Mouse (Mus musculus) right cerebral cortex, postnatal 14 days (tissue): ENCODE data around the gene Xrcc5.

Experiments
- DNase-seq: peaks from one replicate; pipeline ENCODE4 v3.0.0; 2022

The Xrcc5 gene

GRCm38 (mm10) chr1:72316409-72316808, 9.2 kb downstream of the Xrcc5 start:
- no peak for DNase-seq

GRCm38 (mm10) chr1:72316901-72317300, 9.7 kb downstream of the Xrcc5 start:
- no peak for DNase-seq

DNA sequence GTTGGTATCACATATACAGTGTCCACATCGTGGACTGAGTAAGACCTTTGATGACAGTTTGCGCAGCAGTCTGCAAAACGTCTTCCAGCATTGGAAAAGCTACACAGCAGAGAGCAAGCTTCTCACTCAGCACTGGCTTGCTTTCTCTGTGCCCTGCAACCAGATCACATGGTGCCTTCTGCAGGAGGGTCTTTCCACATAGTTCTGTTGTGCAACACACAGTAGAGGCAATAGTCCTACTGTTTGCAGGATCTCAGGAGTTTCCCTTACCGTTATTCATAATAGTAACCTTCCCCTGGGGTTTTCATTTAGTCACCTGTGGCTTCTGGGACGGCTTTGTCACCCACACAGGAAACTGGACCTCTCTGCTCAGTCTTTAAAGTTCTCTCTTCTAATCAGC, 13.5 kb downstream of the Xrcc5 start:
- no peak for DNase-seq

- no peak for DNase-seq
These were observed 16.0 kb downstream of the Xrcc5 start for GRCm38 (mm10) chr1:72323248-72323647.

GRCm38 (mm10) chr1:72326162-72326821, 19.1 kb downstream of the Xrcc5 start:
- DNase-seq, result no peak

DNA sequence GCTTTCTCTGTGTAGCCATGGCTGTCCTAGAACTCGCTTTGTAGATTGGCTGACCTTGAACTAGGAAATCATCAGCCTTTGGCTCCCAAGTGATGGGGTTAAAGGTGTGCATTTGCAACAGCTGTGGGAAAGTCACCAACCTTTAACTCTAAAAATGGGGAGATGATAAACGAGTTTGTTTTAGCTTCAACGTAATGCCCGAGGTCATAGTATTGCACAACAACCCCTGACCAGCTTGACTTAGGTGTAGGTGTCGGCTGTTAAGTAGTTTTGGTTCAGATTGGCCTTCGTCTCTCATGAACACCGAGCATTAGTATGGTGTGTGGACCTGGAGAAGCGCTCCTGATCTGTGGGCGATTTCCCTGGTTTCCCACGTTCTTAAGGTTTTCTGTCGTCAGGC, 27.6 kb downstream of the Xrcc5 start:
- no peak for DNase-seq

GRCm38 (mm10) chr1:72336780-72337179, 29.6 kb downstream of the Xrcc5 start:
- no peak for DNase-seq

DNA sequence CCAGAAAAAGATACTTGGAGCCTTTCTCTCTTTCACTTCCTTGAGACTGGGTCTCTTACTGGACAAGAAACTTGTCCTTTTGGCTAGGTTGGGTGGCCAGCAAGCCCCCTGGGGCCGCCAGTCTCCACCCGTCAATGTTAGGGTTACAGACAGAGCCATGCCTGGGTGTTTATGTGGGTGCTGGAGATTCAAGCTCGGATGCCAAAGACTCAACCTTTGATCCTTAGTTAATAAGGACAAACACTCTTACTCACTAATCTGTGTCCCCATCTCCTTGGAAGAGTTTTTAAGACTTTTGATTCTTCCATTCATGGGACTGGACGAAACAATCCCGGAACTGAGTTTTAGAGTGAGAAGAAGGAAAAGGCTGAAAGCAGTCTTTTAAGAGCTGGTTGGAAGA, 31.1 kb downstream of the Xrcc5 start:
- DNase-seq, result no peak

- no peak for DNase-seq
These were observed 40.7 kb downstream of the Xrcc5 start for GRCm38 (mm10) chr1:72347873-72348272.

- DNase-seq, result no peak
These were observed 47.6 kb downstream of the Xrcc5 start for GRCm38 (mm10) chr1:72354856-72355255.

DNA sequence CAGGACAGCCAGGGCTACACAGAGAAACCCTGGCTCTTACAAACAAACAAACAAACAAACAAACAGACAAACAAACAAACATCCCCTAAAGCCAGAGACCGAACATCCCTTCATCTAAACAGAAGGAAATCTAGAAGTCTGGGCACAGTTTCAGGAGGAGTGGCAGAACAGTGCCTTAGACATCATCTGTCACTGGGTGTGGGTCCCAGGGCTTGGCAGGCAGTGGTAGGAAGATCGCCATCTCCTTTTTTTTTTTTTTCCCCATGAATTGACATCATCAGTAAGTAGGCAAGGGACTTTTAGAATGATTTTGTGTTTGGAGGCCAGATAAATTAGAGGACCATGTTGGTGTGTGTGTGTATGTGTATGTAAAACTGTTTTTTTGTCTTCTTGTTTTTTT, 51.0 kb downstream of the Xrcc5 start:
- no peak for DNase-seq

GRCm38 (mm10) chr1:72359462-72359861, 52.2 kb downstream of the Xrcc5 start:
- no peak for DNase-seq

DNA sequence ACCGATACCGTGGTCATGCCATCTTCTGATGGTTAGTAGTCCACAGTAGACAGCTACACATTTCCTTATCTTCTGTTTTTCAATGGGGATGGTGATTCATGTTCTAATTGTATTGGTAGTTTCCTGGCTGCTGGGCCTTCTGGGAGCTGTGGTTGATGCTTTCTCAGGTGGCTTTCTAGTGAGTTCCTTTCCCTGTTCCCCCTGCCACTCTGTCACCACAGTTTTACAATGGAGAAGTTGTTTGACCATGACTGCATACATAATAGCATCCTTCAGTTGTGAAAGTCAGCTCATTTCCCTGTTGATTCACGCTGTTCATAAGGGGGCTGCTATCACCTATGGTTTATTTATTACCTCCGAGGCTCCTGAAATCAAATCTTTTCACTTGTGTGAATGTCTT, 53.6 kb downstream of the Xrcc5 start:
- no peak for DNase-seq

GRCm38 (mm10) chr1:72364661-72365060, 57.4 kb downstream of the Xrcc5 start:
- no peak for DNase-seq

DNA sequence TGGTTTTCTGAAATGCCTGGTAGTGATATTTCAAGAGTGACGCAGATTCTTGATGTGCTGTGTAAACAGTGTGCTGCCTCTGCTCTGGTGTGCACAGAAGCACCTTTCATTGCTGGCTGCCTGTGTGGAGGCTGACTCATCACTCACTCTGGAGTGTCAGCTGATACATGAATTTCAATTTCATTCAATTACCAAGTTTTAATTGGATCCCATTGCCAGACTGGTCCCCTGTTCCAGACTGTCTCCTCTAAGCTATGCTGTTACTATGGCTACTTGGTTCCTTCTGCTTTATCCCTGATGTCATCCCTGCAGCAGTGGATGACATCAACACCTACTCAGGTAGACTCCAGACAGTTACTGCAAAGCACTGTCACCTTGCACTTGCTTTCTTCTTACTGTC, 65.3 kb downstream of the Xrcc5 start:
- no peak for DNase-seq

- DNase-seq, result no peak
These were observed 65.7 kb downstream of the Xrcc5 start for GRCm38 (mm10) chr1:72372913-72373312.

GRCm38 (mm10) chr1:72373648-72374047, 66.4 kb downstream of the Xrcc5 start:
- no peak for DNase-seq

DNA sequence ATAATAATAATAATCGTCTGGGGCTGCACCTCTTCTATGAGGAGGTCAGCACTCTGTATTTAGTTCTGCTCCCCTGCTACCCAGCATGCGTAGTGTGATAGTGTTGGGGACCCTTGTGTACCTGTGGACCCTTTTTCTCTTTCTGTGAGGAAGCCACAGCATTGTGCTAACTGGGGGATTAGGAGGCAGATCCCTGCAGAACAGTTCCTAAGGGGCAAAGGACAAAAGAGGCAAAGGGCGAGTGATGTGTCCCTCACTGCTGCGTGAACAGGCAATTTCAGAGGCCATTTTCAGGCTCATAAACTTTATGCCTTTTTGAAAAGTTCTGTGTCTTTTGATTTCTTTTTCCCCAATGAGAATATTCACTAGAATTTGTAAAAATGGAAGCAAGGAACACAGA, 66.8 kb downstream of the Xrcc5 start:
- no peak for DNase-seq

DNA sequence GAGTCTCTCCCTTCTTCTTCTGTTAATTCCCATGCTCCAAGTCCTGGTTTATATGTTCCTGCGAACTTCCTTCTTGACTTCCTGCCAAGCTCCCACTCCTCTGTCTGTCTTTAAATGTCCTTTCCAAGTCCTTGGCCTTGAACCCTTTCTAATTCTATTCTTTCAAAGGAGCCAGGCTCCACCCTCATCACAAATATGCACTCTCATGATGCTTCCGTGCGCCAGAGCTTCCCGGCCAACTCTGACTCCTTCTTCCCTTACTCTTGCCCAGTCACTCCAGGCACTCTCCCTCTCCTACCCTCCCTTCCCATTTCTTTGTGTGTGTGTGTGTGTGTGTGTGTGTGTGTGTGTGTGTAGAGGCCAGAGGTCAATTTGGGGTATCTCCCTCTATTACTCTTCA, 70.9 kb downstream of the Xrcc5 start:
- DNase-seq, result no peak

DNA sequence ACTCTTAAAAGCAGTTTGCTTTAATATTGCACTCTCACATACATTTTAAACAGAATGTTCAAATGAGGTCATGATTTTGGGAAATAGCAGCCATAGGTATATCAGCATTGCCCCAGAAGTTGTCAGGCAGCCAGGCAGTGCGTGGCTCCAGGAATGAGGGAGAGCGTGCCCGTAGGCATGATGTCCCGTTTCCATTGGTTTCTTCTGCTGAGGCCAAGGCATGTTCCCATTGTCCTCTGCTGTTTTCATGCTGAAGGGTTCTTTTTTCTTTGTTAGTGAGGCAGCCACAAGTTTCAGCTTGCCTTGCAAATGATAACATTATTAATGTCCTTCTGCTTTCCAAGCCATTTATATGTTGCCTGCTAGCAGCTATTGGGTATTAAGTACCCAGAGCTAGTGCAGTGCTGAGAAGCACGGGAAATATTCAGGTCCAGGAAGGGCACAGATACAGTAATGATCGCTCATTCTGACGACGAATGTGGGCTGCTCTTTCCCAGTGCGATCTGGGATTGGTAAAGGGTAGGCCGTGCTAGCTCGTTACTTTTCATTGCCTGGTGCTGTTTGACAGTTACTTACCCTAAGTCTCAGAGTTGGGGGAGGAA, 72.6 kb downstream of the Xrcc5 start:
- no peak for DNase-seq

- no peak for DNase-seq
These were observed 73.3 kb downstream of the Xrcc5 start for GRCm38 (mm10) chr1:72380544-72380943.

GRCm38 (mm10) chr1:72383056-72383455, 75.8 kb downstream of the Xrcc5 start:
- DNase-seq, result no peak

GRCm38 (mm10) chr1:72383651-72384050, 76.4 kb downstream of the Xrcc5 start:
- no peak for DNase-seq

DNA sequence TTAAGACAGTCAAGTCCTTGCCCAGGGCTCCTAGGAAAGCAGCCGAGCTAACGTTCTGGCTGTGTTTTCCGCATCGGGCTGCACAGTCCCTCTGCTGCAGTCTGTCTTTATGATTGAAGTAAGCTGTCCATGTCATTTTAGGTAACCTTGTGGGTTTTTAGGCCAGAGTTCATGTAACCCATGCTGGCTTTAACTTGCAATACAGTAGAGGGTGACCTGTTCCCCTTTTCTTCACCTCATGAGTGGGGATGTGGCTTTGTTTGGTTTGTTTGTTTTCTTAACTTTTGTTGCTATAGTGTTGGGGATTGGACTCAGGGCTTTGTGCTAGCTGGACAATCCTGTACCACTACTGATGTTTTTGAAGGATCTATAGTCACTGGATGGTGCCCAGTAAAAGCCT, 83.2 kb downstream of the Xrcc5 start:
- no peak for DNase-seq

GRCm38 (mm10) chr1:72399720-72400401, 92.6 kb downstream of the Xrcc5 start:
- no peak for DNase-seq
